Mouse (Mus musculus): ENCODE results near the gene Vat1l.

Gene Vat1l

DNA sequence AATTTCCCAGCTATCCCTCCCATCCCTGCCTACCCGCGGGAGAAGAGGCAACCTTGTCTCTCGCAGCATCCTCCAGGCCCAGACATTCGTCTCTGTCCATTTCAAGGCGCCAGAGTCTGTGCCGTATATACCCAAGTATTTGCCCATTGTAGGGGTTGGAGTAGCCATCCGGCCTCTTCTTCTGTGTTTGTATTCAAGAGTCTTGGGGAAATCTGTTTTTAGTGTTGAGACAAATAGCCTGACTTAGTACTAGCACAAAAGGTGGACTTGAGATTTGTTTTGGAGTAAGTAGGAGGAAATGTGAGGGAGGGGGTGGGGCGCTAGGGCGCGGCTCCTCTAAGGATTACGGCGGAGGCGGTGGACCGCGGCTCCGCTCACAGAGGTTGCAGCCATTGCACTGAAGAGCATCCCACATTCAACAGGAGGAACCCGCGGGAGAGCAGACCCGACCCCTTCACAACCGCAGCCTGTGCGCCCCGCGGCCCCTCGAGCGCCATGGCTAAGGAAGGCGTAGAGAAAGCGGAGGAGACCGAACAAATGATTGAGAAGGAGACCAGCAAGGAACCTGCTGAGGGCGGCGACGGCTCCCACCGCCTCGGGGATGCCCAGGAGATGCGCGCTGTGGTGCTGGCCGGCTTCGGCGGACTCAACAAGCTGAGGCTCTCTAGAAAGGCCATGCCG is at the start of gene Vat1l:
TSS of gene Vat1l (plus strand) at position 392 of the 681 bp plus-strand sequence.
- no peak for DNase-seq (ENCODE audit: low spot score)

DNA sequence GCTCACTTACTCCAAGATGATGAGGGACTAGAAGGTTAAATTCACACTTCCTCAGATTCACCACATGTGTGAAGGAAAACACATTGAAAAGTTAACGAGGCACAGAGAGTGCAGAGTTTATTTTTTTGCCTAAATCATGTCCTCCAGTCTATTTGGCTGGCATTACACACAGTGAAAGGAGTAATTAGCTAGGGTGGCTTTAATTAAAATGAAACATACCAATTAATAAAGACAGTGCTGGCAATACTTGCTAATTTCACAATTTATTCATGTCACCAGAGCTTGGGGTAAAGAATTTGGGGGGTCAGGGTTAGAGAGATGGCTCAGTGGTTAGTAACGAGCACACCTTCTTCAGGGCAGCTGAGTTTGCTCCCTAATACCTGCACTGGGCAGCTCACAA is 46.8 kb upstream of the Vat1l start:
- DNase-seq (ENCODE audit: low spot score): no peak

DNA sequence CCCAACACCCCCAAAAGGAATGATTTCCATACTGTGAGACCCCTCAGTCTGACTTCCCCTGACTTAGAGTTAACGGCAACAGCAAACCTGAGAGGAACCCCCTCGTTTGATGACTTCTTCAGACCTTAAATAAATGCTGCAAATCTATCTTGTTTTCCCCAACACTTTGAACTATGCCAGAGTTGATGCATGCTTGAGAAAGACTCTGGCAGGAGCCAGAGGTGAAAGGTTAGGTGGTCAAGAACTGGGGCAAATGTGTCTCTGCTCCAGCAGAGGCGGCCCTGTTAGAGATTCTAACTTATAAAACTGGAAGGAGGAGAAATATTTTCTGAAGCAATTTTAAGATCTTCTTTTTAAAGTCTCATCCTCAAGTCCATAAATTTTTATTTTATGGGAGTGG is 45.7 kb upstream of the Vat1l start:
- peak; percentile 76 for DNase-seq (ENCODE audit: low spot score)

DNA sequence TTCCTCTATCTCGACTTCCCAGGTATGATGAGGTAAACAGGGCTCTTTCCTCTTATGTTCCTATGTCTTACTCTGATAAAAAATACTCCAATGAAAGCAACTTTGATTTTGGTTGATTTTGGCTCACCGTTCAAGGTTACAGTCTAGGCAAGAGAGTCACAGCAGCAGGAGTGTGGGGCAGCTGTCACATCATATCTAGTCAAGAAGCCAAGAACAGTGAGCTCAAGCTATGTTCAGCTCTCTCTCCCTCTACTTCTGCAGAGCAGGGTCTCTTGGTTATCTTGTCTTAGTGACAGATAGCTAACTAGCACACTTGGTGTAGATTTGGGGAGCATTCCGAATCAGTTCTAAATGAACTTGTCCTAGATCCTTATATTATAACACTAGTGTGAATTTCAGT is 41.5 kb upstream of the Vat1l start:
- DNase-seq (ENCODE audit: low spot score): no peak

DNA sequence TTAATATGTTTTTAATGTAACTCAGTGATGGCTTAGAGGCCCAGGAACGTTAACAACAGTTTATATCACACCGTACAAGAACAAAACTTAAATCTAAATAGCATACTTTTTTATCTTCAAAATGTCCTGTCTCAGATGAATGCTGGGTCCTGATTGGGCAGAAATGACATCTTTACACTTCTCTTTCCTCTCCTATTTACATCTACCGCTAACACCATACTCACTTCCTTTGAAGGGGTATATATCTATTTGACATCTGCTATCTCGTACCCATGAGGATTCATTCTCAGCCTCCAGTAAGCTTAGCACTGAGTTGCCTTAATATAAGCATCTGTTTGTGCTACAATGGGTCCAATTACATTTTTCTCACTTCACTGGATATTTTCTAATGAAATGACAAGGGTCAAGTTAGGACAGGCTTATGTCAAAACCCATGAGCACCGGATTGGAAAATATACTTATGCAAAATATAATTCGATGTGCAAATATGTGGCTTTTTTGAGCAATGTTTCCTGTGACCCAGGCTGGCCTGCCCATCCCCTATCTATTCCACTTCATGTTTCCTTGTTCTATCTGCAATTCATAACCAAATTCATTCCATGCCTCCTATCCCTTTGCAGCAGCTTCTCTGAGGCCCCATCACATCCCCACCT is 40.8 kb upstream of the Vat1l start:
- no peak for DNase-seq (ENCODE audit: low spot score)

DNA sequence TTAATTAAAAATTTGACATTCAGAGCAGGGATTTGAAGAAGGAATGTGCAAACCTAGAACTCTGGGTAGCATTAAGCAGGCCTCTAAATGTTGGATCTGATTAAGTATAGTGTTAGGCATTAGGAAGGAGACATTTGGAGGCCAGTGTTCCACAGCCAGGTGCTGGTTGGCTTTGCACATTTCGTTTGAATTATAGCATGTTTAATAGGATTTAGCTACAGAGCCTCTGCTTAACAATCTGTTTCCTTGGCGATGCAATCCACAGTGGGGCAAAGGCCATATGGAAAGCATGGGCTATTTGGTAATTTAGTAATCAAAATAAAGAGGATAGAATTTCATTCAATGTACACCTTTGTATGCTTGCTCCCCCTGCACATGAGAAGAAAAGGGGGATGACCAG is 39.7 kb upstream of the Vat1l start:
- DNase-seq (ENCODE audit: low spot score): no peak

DNA sequence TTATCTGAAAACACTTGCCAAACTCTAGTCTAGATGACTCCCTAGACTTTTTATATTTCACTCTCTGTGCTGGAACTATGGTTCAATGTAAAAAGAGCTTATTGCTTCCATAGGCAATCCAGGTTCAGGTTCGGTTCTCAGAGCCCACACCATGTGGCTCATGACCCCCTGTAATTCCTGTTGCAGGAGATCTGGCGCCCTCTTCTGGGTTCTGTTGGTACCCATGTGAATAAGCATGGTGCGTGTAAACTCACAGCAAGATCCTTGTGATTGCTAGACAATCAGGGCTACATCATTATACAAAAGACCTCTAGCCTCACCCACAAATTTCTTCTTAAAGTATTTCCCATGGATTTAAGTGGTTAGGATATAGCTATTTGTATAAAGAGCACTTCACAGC is 28.7 kb upstream of the Vat1l start:
- DNase-seq (ENCODE audit: low spot score): no peak

DNA sequence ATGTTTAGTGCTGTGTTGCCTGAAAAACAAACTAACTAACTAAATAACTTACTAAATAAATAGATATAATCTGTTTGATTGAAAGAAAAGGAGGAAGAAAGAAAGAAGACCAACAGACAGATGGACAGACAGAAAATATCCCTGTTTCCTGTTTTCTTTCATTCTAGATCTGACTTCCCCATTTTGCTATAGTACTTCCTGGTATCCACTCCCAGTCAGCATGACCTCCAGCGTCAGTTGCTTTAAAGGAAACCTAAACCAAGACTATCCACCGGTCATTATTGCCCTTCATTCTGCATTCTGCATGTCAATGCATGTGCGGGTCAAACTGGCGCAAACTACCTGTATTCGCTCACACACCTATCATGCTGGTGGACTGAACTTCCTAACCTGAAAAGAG is 12.1 kb upstream of the Vat1l start:
- DNase-seq (ENCODE audit: low spot score): no peak

DNA sequence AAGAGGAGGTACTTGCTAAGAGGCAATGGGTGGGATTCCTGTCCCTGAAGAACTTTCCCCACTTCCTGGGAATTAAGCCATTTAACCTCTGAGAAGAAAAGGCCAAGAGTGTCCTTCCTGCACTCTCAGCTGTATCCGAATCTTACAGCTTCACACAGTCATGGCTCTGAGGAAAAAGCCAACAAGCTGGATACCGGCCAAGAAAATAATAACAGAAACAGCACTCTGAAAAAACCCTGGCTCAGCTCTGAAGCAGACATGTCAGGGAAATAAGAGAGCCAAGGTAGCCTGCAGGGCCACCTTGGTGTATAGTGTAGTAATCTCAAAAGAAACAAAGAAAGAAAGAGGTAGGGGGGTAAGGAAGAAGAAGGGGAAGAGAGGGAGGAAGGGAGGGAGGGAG is 6.4 kb upstream of the Vat1l start:
- DNase-seq (ENCODE audit: low spot score): peak; percentile 23

DNA sequence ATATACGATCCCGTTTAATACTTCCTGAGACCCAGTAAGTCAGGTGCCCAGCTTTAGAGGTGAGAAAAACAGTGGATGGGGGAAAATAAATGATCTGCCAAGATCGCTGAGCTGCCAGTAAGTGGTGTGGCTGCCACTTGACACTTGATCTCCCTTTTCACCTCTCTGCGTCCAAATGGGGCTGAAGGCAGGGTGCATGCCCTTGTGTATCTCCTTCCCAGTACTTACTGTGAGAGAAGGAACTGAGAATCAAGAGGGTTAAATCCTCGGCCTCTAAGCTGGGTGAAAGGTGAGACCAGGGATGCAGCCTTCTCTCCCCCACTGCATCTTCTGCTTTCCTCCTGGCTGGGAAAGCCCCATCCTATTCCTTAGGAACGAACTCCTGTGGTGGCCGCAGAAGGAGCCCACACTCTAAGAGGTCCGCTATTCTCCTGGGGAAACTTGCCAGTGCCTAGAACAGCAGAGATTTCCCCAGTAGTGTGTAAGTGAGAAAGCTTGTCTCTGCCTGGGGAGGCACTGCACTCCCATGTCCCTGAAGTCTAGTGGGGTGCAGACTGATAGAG is 1.1 kb downstream of the Vat1l start:
- DNase-seq (ENCODE audit: low spot score): no peak

DNA sequence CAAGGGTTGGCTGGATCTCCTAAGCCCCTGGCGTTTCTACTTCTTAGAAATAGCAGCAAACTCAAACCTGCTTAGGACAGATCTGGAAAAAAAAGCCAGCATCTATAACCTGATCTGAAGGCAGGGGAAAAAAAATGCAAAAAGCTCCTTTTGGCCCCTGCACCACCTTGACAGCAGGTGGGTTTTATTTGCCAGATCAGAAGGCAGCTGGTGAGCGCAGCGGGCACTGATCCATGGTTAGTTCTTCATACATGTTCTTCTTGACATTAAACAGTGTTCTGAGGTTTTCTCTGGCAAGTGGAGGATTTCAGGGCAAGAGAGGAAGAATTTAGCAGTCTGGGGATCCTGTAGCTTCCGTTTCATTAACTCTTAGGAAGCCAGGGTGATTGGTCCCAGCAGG is 1.6 kb downstream of the Vat1l start:
- no peak for DNase-seq (ENCODE audit: low spot score)

DNA sequence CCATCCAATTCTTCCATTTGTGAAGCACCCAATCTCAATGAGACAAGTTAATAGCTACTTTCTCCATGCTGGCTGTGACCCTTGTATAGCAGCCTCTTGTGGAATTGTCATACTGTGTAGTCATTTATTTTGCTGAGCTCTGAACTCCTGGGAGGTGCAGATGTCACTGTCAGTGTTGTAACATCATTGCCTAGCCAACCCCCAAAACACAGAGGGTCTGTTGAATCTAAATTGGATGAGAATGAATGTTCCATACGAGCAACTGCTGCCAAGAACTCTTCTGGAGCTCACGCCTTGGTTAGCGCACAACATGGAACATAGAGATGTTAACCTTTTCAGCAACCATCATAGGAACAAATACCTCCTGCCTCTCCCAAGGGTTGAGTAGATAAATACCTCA is 15.4 kb downstream of the Vat1l start:
- DNase-seq (ENCODE audit: low spot score): no peak

DNA sequence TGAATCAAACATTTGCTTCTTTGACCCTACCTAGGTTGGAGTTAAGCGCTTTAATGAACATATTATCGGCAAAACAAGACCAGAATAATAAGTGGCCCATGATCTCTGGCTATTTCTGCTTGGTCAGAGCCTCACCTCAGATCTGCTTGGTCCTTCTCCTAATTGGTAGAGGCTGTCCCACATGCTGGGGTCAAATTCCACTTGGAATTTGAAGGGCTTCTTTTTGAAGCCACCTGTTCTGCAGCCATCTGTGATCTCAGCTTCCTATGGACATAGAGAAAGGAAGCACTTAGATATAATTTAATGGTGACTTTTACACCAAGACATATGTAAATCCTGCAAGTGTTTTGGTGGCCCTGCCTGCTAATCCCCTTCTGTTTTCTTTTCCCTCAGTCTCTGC is 16.6 kb downstream of the Vat1l start:
- DNase-seq (ENCODE audit: low spot score): no peak

DNA sequence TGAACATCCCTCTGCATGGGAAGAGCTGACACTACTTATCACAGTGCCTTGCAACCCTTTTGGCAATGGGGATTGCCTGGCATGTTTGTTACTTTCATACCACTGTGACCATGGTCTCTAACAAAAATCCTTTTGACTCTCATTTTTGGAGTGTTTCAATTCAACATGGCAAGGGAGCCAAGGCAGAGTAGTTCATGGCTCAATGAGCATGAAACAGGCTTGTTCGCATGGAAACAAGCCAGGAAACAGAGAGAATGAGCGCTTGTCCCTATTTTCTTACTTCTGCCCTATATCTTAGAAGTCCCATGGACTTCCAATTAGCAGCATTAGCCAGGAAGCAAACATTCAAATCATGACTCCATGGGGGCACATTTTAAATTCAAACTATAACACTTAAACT is 18.6 kb downstream of the Vat1l start:
- DNase-seq (ENCODE audit: low spot score): peak; percentile 9

DNA sequence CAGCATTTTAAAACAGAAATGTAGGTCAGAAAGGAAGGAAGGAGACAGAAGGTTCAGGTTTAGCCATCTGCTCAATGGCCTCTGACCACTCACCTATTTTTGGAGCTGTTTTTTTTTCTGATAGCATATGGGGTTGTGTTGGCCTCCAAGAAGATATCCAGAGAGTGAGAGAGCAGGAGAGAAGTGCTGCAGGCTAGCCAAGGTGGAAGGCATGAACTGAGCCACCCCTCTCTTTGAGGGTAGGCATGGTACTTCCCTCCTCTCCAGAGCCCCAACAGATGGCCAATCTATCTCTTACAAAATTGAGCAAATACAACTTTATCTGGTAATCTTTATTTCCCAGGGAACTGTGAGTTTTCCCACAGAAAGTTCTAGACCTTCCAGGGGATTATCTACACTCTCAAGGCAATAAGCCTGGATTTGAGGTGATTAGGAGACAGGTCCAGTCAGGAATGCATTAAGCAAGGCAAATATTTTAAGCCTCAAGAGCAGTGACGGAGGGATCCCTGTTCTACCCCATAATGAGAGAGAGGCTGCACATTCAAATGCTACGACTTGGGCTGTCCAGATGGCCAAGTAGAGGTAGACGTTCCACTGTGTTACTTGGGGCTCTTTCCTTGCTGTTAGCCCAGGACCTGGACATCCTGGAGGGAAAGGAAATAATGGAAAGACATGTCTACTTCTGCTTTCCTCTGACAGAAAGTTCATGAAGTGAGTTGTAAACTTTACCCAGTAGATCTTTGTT is 46.1 kb downstream of the Vat1l start:
- DNase-seq (ENCODE audit: low spot score): no peak

DNA sequence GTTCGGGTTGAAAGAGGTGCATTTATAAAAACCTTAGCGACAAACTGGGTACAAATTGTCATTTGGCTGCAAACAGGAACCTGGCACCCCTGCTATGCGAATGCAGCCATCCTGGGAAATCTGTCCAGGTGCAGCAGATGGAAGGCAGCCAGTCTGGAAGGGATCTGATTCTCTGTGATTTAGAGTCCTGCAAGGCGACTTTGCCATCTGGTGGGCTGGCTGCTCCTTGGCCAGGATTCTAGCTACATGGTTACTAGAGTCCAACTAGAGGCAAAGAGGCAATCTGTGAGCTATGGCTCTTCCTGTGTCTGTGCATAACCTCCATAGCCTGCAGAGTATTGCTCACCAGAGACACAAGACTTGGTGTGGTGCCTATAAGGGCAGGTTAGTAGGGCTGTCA is 53.3 kb downstream of the Vat1l start:
- no peak for DNase-seq (ENCODE audit: low spot score)

DNA sequence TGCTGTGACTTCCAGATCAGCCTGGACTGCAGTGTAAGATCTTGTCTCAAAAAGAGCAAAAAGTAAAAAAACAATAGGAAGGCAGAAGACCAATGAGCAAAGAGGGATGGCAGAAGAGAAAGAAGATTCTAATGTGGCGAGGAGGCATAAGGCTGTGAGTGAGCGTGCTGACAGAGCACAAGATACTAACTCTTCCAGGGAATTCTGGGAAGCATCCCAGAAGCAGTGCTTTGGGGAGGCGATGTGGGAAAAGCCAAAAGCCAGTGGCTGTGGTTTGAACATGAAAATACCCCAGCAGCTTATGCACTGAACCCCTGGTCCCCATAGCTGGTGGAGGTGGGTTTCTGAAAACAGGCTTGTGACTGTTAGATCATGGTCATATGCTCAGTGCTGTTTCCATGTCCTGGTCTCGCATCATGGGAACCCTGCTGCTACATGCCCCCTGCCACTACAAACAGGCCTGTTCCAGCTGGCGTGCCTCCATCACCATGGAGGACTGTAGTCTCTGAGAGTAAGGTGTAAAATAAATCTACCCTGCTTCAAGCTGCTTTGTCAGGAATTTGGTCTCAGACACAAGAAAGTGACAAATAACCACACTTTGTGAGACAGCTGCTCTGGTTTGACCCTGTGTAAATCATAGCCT is 54.4 kb downstream of the Vat1l start:
- DNase-seq (ENCODE audit: low spot score): no peak

DNA sequence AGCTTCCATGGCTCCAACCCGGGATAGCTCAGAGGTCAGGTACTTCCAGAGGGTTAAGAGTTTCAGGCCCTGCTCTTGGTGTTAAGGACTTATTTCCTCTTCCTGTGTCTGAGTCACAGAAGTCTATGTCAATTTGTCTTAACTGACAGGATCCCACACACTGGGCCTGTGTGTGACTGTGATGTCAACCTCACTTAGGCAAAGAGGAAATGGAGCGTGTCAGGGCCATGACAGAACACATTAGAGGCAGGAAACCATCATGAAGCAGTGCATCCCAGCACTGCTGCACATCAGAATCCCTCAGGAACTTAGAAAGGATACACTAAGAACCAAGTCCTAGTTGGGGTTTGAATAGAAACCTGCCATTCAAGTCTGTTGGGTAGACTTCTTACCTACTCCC is 56.9 kb downstream of the Vat1l start:
- DNase-seq (ENCODE audit: low spot score): no peak

DNA sequence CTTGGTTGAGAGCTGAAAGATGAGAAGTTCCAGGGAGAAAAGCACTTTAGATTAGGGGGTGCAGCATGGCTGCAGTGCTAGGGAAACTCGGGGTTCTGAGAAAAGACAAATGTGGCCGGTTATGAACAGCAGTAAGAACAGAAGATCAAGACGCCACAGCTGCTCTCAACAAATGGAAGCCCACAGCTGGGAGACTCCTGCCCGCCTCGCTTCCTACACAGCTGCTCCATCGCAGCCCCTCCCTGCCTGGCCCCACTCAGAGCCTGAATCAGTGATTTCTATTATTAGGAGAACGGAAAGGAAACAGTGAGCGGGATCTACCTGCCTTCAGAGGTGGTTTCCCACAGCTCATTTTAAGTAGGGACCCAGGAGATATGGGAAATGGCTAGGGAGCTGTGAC is 69.1 kb downstream of the Vat1l start:
- DNase-seq (ENCODE audit: low spot score): no peak

DNA sequence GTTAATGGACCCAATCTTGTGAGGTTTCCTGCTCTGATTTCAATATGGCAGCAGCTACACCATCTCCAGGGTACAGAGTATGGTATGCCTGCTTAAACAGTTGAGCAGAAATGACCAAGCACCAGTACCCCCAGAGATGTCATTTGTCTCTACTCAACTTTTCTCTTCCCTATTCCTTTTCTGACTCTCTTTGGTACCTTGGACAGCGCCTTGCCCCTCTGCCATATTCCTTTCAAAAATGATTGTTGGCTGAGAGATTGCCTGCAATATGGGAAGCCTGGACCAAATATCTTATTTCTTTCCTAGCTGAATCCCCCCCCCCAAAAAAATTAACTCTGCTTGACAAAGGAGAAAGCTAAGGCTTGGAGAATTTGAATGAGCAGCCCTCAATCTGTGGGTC is 75.7 kb downstream of the Vat1l start:
- no peak for DNase-seq (ENCODE audit: low spot score)

DNA sequence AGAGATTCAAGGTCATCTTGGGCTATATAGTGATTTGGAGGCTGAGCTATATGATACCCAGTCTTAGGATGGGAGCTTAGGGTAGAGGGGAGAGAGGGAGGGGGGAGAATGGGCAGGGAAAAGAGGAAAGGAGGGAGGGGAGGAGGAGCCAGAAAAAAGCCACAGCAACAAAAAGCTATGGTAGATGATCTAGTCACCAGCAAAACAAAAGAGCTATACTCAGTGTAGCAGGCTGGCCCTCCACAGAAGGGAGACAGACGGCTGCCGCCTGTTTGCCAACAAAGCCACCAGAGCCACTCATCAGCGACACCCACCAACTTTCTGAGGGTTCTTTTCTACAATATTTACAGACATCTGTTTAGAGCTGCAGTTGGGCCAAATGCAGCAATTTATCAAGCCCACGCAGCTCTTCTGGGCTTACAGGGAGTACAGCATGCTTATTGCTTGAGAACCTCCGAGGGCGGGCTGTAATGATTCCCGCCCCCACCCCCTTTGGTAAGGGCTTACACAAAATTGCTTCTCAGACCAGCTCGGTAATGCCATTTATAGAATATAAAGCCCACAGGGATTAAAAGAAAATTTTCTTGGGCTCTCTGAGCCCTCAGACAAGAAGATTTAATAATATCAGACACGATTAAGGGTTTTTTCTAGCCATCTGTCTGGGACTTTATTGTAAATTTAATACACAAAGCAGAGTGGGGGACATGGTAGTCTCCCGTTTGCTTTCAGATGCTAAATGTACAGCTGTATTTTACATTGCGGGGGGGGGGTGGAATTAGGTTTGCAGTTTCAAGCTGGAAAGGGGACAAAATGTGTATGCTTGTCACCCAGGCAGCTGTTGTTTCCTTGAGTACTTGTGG is 89.7 kb downstream of the Vat1l start:
- DNase-seq (ENCODE audit: low spot score): no peak

DNA sequence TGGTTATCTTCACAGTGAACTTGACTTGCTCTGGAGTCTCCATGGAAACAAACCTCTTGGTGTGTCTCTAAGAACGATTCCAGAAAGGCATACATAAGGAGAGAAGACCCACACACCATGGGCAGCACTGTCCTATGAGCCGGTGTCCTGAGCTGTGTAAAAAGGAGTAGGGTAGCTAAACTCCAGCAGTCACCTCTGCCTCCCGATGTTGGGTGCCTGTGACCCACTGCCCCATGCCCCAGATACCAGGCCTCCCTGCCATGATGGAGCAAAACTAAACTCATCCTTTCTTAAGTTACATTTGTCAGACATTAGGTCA is 90.3 kb downstream of the Vat1l start:
- DNase-seq (ENCODE audit: low spot score): no peak
